Mouse (Mus musculus): Measurements from ENCODE around the gene Dusp11. TPM values are rescaled to one million over a fixed set of nuclear protein-coding genes. Genes with fewer than 3 reads are reported as not detected.
"Not testable (repeated sequence)": the region's sequence is repeated elsewhere in the genome, so short reads cannot be mapped to it uniquely, and the experiment has no call there.

The Dusp11 gene
- total RNA-seq, 2 experiments from 2014 or later, result 69.9 to 89.7 TPM

- DNase-seq (ENCODE audit: low spot score in 2 of 2), result no peak
- intact Hi-C loops (cut with DNase I), result no loop called here
Measured at GRCm38 (mm10) chr6:85938701-85939100, 22.8 kb downstream of the Dusp11 start.

- DNase-seq (ENCODE audit: low spot score in 2 of 2), result peak; percentile 80 to 87
- intact Hi-C loops (cut with DNase I), result loop anchor here (2.0 kb wide), 1 partner anchor 70 kb away; no protein-coding TSS in a partner anchor
Measured at GRCm38 (mm10) chr6:85936508-85937465, 24.7 kb downstream of the Dusp11 start.

- intact Hi-C loops (cut with DNase I), result loop anchor here (2.0 kb wide), 1 partner anchor 71 kb away; no protein-coding TSS in a partner anchor
- no peak for DNase-seq (ENCODE audit: low spot score in 2 of 2)
Measured at GRCm38 (mm10) chr6:85935646-85936045, 25.8 kb downstream of the Dusp11 start.

GRCm38 (mm10) chr6:85934047-85934446 is 27.4 kb downstream of the Dusp11 start:
- no peak for DNase-seq (ENCODE audit: low spot score in 2 of 2)
- intact Hi-C loops (cut with DNase I), result no loop called here

GRCm38 (mm10) chr6:85929312-85929711 is 32.2 kb downstream of the Dusp11 start:
- intact Hi-C loops (cut with DNase I), result no loop called here
- DNase-seq (ENCODE audit: low spot score in 2 of 2), result no peak

GRCm38 (mm10) chr6:85927476-85928464 is 33.7 kb downstream of the Dusp11 start:
- intact Hi-C loops (cut with DNase I), result no loop called here
- DNase-seq (ENCODE audit: low spot score in 2 of 2), result no peak

- no peak for DNase-seq (ENCODE audit: low spot score in 2 of 2)
- intact Hi-C loops (cut with DNase I), result no loop called here
Measured at GRCm38 (mm10) chr6:85926709-85927108, 34.8 kb downstream of the Dusp11 start.

GRCm38 (mm10) chr6:85923643-85924042 is 37.8 kb downstream of the Dusp11 start:
- no peak for DNase-seq (ENCODE audit: low spot score in 2 of 2)
- intact Hi-C loops (cut with DNase I), result no loop called here

GRCm38 (mm10) chr6:85919401-85919800 is 42.1 kb downstream of the Dusp11 start:
- DNase-seq (ENCODE audit: low spot score in 2 of 2), result no peak
- intact Hi-C loops (cut with DNase I), result loop anchor here (10.0 kb wide), 2 partner anchors 335 to 465 kb away; partner anchors contain the start of genes Alms1, Cct7 and Pradc1

GRCm38 (mm10) chr6:85918341-85918740 is 43.1 kb downstream of the Dusp11 start:
- intact Hi-C loops (cut with DNase I), result loop anchor here (10.0 kb wide), 2 partner anchors 334 to 464 kb away; partner anchors contain the start of genes Alms1, Cct7 and Pradc1
- DNase-seq (ENCODE audit: low spot score in 2 of 2), result not testable (repeated sequence)

GRCm38 (mm10) chr6:85916596-85916995 is 44.9 kb downstream of the Dusp11 start:
- intact Hi-C loops (cut with DNase I), result loop anchor here (10.0 kb wide), 2 partner anchors 332 to 462 kb away; partner anchors contain the start of genes Alms1, Cct7 and Pradc1
- DNase-seq (ENCODE audit: low spot score in 2 of 2), result no peak

GRCm38 (mm10) chr6:85915539-85916513 is 45.6 kb downstream of the Dusp11 start, which contains the start of gene Nat8f1:
Gene Nat8f1 (minus strand): TSS chr6:85915687.
- DNase-seq (ENCODE audit: low spot score in 2 of 2), result peak; percentile 89 to 93
- intact Hi-C loops (cut with DNase I), result loop anchor here (10.0 kb wide), 2 partner anchors 331 to 461 kb away; partner anchors contain the start of genes Alms1, Cct7 and Pradc1

GRCm38 (mm10) chr6:85915141-85915538 is 46.3 kb downstream of the Dusp11 start:
- peak; percentile 8 for DNase-seq (ENCODE audit: low spot score in 2 of 2)
- intact Hi-C loops (cut with DNase I), result loop anchor here (10.0 kb wide), 2 partner anchors 330 to 460 kb away; partner anchors contain the start of genes Alms1, Cct7 and Pradc1

GRCm38 (mm10) chr6:85911587-85911986 is 49.9 kb downstream of the Dusp11 start, which contains the start of gene Tprkb:
Gene Tprkb (plus strand): TSS chr6:85911865.
- intact Hi-C loops (cut with DNase I), result loop anchor here (10.0 kb wide), 2 partner anchors 327 to 457 kb away; partner anchors contain the start of genes Alms1, Cct7 and Pradc1
- DNase-seq (ENCODE audit: low spot score in 2 of 2), result no peak

GRCm38 (mm10) chr6:85909704-85910103 is 51.8 kb downstream of the Dusp11 start:
- DNase-seq (ENCODE audit: low spot score in 2 of 2), result no peak
- intact Hi-C loops (cut with DNase I), result loop anchor here (10.0 kb wide), 2 partner anchors 325 to 455 kb away; partner anchors contain the start of genes Alms1, Cct7 and Pradc1

GRCm38 (mm10) chr6:85908341-85908740 is 53.1 kb downstream of the Dusp11 start:
- intact Hi-C loops (cut with DNase I), result no loop called here
- DNase-seq (ENCODE audit: low spot score in 2 of 2), result no peak

GRCm38 (mm10) chr6:85906911-85907351 is 54.5 kb downstream of the Dusp11 start:
- intact Hi-C loops (cut with DNase I), result not testable (repeated sequence)
- peak; percentile 49 to 78 for DNase-seq (ENCODE audit: low spot score in 2 of 2)

GRCm38 (mm10) chr6:85904642-85905061 is 56.8 kb downstream of the Dusp11 start, which contains the start of gene Nat8f4:
Gene Nat8f4 (minus strand): TSS chr6:85904884.
- peak; percentile 81 to 84 for DNase-seq (ENCODE audit: low spot score in 2 of 2)
- intact Hi-C loops (cut with DNase I), result loop anchor here (2.0 kb wide), 1 partner anchor 66 kb away; no protein-coding TSS in a partner anchor

Data from left cerebral cortex, postnatal 25 days (tissue).